Mouse (Mus musculus): Measurements from ENCODE around the gene Osm. TPM values are rescaled to one million over a fixed set of nuclear protein-coding genes. Genes with fewer than 3 reads are reported as not detected.

Osm gene
- 2.1 and 2.6 TPM in 2 replicates for polyA plus RNA-seq (2015; fragmentation: Nextera tagmentation; extraction: Ambion mirVana)

- peak; percentile 41 for DNase-seq (ENCODE audit: low spot score)
Measured at GRCm38 (mm10) chr11:4235665-4236545, at the start of gene Osm. Gene Osm (plus strand): TSS chr11:4236420.

- peak; percentile 99 for DNase-seq (ENCODE audit: low spot score)
Measured at GRCm38 (mm10) chr11:4186486-4187317, 49.5 kb upstream of the Osm start, which contains the start of gene Tbc1d10a. Gene Tbc1d10a (plus strand): TSS chr11:4186789.

- DNase-seq (ENCODE audit: low spot score) = no peak
Measured at GRCm38 (mm10) chr11:4187318-4187700, 48.9 kb upstream of the Osm start.

- no peak for DNase-seq (ENCODE audit: low spot score)
Measured at GRCm38 (mm10) chr11:4189182-4189581, 47.0 kb upstream of the Osm start.

- DNase-seq (ENCODE audit: low spot score) = no peak
Measured at GRCm38 (mm10) chr11:4190677-4191076, 45.5 kb upstream of the Osm start.

- DNase-seq (ENCODE audit: low spot score) = no peak
Measured at GRCm38 (mm10) chr11:4192757-4193156, 43.5 kb upstream of the Osm start.

- DNase-seq (ENCODE audit: low spot score) = no peak
Measured at GRCm38 (mm10) chr11:4193420-4193819, 42.8 kb upstream of the Osm start.

- DNase-seq (ENCODE audit: low spot score) = no peak
Measured at GRCm38 (mm10) chr11:4195597-4196031, 40.6 kb upstream of the Osm start.

GRCm38 (mm10) chr11:4196636-4197035, 39.6 kb upstream of the Osm start:
- DNase-seq (ENCODE audit: low spot score) = no peak

GRCm38 (mm10) chr11:4197691-4198090, 38.5 kb upstream of the Osm start:
- no peak for DNase-seq (ENCODE audit: low spot score)

GRCm38 (mm10) chr11:4201981-4202700, 34.1 kb upstream of the Osm start:
- DNase-seq (ENCODE audit: low spot score) = no peak

- peak; percentile 42 for DNase-seq (ENCODE audit: low spot score)
Measured at GRCm38 (mm10) chr11:4202995-4203704, 33.1 kb upstream of the Osm start.

- peak; percentile 53 for DNase-seq (ENCODE audit: low spot score)
Measured at GRCm38 (mm10) chr11:4203705-4204074, 32.5 kb upstream of the Osm start.

GRCm38 (mm10) chr11:4205097-4205655, 31.0 kb upstream of the Osm start:
- DNase-seq (ENCODE audit: low spot score) = no peak

- DNase-seq (ENCODE audit: low spot score) = no peak
Measured at GRCm38 (mm10) chr11:4205951-4206350, 30.3 kb upstream of the Osm start.

- DNase-seq (ENCODE audit: low spot score) = peak; percentile 73
Measured at GRCm38 (mm10) chr11:4206563-4206962, 29.7 kb upstream of the Osm start.

- no peak for DNase-seq (ENCODE audit: low spot score)
Measured at GRCm38 (mm10) chr11:4207655-4208054, 28.6 kb upstream of the Osm start.

GRCm38 (mm10) chr11:4209556-4209955, 26.7 kb upstream of the Osm start:
- peak; percentile 31 for DNase-seq (ENCODE audit: low spot score)

- no peak for DNase-seq (ENCODE audit: low spot score)
Measured at GRCm38 (mm10) chr11:4210786-4211185, 25.4 kb upstream of the Osm start.

- DNase-seq (ENCODE audit: low spot score) = no peak
Measured at GRCm38 (mm10) chr11:4213107-4213506, 23.1 kb upstream of the Osm start.
